Mouse (Mus musculus) hindbrain, embryonic 11.5 days (tissue): ENCODE results near the gene Gpr146. TPM values are rescaled to one million over a fixed set of nuclear protein-coding genes. Genes with fewer than 3 reads are reported as not detected.
A peak's percentile ranks its signal among the peaks of the same experiment; 100 is the strongest.

Experiments
- ATAC-seq: fragments of 200-750 bp; cut with Nextera tagmentation; 2 replicates; pipeline ENCODE4 v1.8.0; 2017; ENCODE audit warnings: mild to moderate bottlenecking, moderate TSS enrichment, moderate library complexity; ENCODE audit not compliant: low FRiP score
- DNase-seq: peaks from one replicate; pipeline ENCODE4 v3.0.0-alpha.2; 2015; ENCODE audit warnings: low spot score
- H3K27ac ChIP-seq: fragments of 300-500 bp; sonication (generic); 2 replicates; pipeline ENCODE4 v1.5.1; 2014; ENCODE audit warnings: mild to moderate bottlenecking, low read depth, low read length
- H3K27me3 ChIP-seq: fragments of 300-500 bp; sonication (generic); 2 replicates; pipeline ENCODE4 v1.6.1; 2014; ENCODE audit warnings: mild to moderate bottlenecking, low read length, moderate library complexity, mixed read lengths; ENCODE audit not compliant: control insufficient read depth, insufficient read depth
- H3K36me3 ChIP-seq: fragments of 300-500 bp; sonication (generic); 2 replicates; pipeline ENCODE4 v1.6.1; 2014; ENCODE audit warnings: mild to moderate bottlenecking, low read length, moderate library complexity, mixed read lengths; ENCODE audit not compliant: control insufficient read depth, insufficient read depth
- H3K4me1 ChIP-seq: fragments of 300-500 bp; sonication (generic); replicated peaks from 2 replicates; pipeline ENCODE4 v1.6.1; 2014; ENCODE audit warnings: low read length, mixed read lengths; ENCODE audit not compliant: control insufficient read depth, insufficient read depth
- H3K4me2 ChIP-seq: fragments of 300-500 bp; sonication (generic); replicated peaks from 2 replicates; pipeline ENCODE4 v1.6.1; 2014; ENCODE audit warnings: mild to moderate bottlenecking, low read depth, low read length
- H3K4me3 ChIP-seq: fragments of 300-500 bp; sonication (generic); 2 replicates; pipeline ENCODE4 v1.5.1; 2014; ENCODE audit warnings: low read depth, low read length
- H3K9ac ChIP-seq: fragments of 300-500 bp; sonication (generic); 2 replicates; pipeline ENCODE4 v1.6.1; 2014; ENCODE audit warnings: low read depth, low read length
- H3K9me3 ChIP-seq: fragments of 300-500 bp; sonication (generic); 2 replicates; pipeline ENCODE4 v1.6.1; 2016; ENCODE audit warnings: low read length; ENCODE audit not compliant: control insufficient read depth
- WGBS: fragments of 180-500 bp; shearing (Covaris S2); extraction: QIAGEN DNeasy Blood & Tissue Kit; methylation state at CpG from one replicate; pipeline ENCODE4 v1.1.7; 2014; 5-methylcytosine and 5-hydroxymethylcytosine counted together
- polyA plus RNA-seq: library from polyadenylated mRNA; unstranded; fragments of >200 nt; fragmentation: Nextera tagmentation; extraction: Ambion mirVana; gene quantifications from 2 replicates; pipeline ENCODE4 v1.2.1, GENCODE M21; 2014

Gpr146 gene
- polyA plus RNA-seq, 1 experiment from 2014 or later: 1.8 TPM

GRCm38 (mm10) chr5:139364911-139365571 lies 12.5 kb upstream of the Gpr146 start:
- DNase-seq (no peak), ATAC-seq (no peak)
- Histone ChIP-seq H3K27me3 (no peaks in the 10 kb centered on the region; the same call in 1 of the 2 replicates), H3K4me3 (no peak overlapping the region), H3K36me3 (no peaks in the 10 kb centered on the region), H3K9ac (no peak overlapping the region; the same call in 1 of the 2 replicates), H3K4me1 (no peaks in the 10 kb centered on the region; the same call in 1 of the 2 replicates), H3K4me2 (no peak overlapping the region), H3K9me3 (no peaks in the 10 kb centered on the region), H3K27ac (peak overlapping the region; percentile 48; the same call in 1 of the 2 replicates)
- WGBS: 32% methylated on average over 5 of the region's 5 CpGs

GRCm38 (mm10) chr5:139365827-139366226 lies 11.7 kb upstream of the Gpr146 start:
- no peaks in the 10 kb centered on the region for H3K36me3 ChIP-seq
- H3K4me3 ChIP-seq: no peak overlapping the region
- no peaks in the 10 kb centered on the region; the same call in 1 of the 2 replicates for H3K27me3 ChIP-seq
- no peak overlapping the region for H3K27ac ChIP-seq
- H3K4me1 ChIP-seq: no peaks in the 10 kb centered on the region; the same call in 1 of the 2 replicates
- no peak for DNase-seq
- H3K9ac ChIP-seq: no peak overlapping the region
- no peaks in the 10 kb centered on the region for H3K9me3 ChIP-seq
- ATAC-seq: no peak
- H3K4me2 ChIP-seq: no peak overlapping the region
- WGBS: 95% methylated on average over 1 of the region's 1 CpGs

DNA sequence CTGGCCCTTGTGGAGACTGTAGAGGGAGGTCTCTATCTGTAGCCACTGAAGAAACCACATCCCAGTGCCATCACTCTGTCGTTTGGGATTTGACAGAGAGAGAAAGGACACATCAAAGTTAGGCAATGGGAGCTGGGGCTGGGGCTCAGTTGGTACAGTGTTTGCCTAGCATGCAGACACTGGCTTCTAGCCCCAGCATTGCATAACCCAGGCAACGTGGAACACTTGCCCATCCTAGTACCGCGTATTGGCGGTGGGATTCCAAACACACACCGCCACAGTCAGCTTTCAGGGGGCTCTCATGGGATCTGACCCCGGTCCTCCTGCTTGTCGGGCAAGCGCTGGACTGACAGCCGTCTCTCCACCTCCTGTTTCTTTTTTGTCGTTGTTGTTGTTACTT lies 11.0 kb upstream of the Gpr146 start:
- ATAC-seq: no peak
- H3K4me2 ChIP-seq: no peak overlapping the region
- DNase-seq: no peak
- H3K9me3 ChIP-seq: no peaks in the 10 kb centered on the region
- no peaks in the 10 kb centered on the region; the same call in 1 of the 2 replicates for H3K27me3 ChIP-seq
- WGBS: 73% methylated on average over 11 of the region's 11 CpGs
- no peak overlapping the region for H3K9ac ChIP-seq
- H3K36me3 ChIP-seq: no peaks in the 10 kb centered on the region
- H3K4me1 ChIP-seq: peaks cover 2% of the 10 kb centered on the region; the same call in 1 of the 2 replicates
- no peak overlapping the region for H3K27ac ChIP-seq
- H3K4me3 ChIP-seq: no peak overlapping the region

GRCm38 (mm10) chr5:139367884-139368458 lies 9.5 kb upstream of the Gpr146 start:
- Histone ChIP-seq H3K4me1 (peaks cover 4% of the 10 kb centered on the region; the same call in 1 of the 2 replicates), H3K4me3 (no peak overlapping the region), H3K36me3 (no peaks in the 10 kb centered on the region), H3K9me3 (no peaks in the 10 kb centered on the region), H3K27ac (no peak overlapping the region), H3K4me2 (no peak overlapping the region), H3K9ac (no peak overlapping the region), H3K27me3 (no peaks in the 10 kb centered on the region; the same call in 1 of the 2 replicates)
- 91% methylated on average over 4 of the region's 4 CpGs for WGBS
- ATAC-seq (no peak), DNase-seq (no peak)

GRCm38 (mm10) chr5:139368638-139369320 lies 8.7 kb upstream of the Gpr146 start:
- Histone ChIP-seq H3K36me3 (no peaks in the 10 kb centered on the region), H3K4me2 (no peak overlapping the region), H3K9me3 (no peaks in the 10 kb centered on the region), H3K27me3 (no peaks in the 10 kb centered on the region; the same call in 1 of the 2 replicates), H3K9ac (no peak overlapping the region), H3K4me3 (no peak overlapping the region), H3K27ac (no peak overlapping the region), H3K4me1 (peaks cover 4% of the 10 kb centered on the region; the same call in 1 of the 2 replicates)
- ATAC-seq: no peak
- 86% methylated on average over 11 of the region's 11 CpGs for WGBS
- no peak for DNase-seq

DNA sequence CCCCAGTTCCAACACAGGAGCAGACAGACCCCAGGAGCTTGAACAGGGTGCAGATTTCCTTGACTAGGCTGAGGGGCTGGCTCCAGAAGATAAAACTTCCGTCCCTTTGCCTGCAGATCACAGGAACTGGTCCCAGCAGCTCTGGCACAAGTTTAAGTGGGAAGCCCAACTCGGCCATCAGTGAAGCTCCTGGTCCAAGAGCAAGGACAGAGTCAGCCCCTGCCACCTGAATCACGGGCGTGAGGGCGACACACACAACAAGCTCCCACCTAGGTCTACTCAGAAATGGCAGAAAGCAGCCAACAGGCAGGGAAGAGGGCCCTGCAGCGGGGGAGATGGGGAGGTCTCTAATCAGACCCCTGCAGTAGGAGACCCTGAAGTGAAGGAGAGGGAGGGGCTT lies 7.2 kb upstream of the Gpr146 start:
- 83% methylated on average over 6 of the region's 6 CpGs for WGBS
- Histone ChIP-seq H3K27ac (no peak overlapping the region), H3K27me3 (no peaks in the 10 kb centered on the region), H3K4me3 (no peak overlapping the region), H3K9me3 (no peaks in the 10 kb centered on the region), H3K9ac (no peak overlapping the region), H3K36me3 (no peaks in the 10 kb centered on the region), H3K4me1 (peaks cover 4% of the 10 kb centered on the region; the same call in 1 of the 2 replicates), H3K4me2 (no peak overlapping the region)
- DNase-seq (no peak), ATAC-seq (no peak)

GRCm38 (mm10) chr5:139371118-139371517 lies 6.4 kb upstream of the Gpr146 start:
- no peak overlapping the region for H3K4me3 ChIP-seq
- 60% methylated on average over 5 of the region's 5 CpGs for WGBS
- H3K36me3 ChIP-seq: no peaks in the 10 kb centered on the region
- H3K27me3 ChIP-seq: no peaks in the 10 kb centered on the region
- peak overlapping the region; percentile 88; the same call in 1 of the 2 replicates for H3K4me2 ChIP-seq
- no peak overlapping the region for H3K27ac ChIP-seq
- no peak overlapping the region; the same call in 1 of the 2 replicates for H3K9ac ChIP-seq
- no peak for ATAC-seq
- H3K4me1 ChIP-seq: peaks cover 4% of the 10 kb centered on the region; the same call in 1 of the 2 replicates
- DNase-seq: no peak
- no peaks in the 10 kb centered on the region for H3K9me3 ChIP-seq

DNA sequence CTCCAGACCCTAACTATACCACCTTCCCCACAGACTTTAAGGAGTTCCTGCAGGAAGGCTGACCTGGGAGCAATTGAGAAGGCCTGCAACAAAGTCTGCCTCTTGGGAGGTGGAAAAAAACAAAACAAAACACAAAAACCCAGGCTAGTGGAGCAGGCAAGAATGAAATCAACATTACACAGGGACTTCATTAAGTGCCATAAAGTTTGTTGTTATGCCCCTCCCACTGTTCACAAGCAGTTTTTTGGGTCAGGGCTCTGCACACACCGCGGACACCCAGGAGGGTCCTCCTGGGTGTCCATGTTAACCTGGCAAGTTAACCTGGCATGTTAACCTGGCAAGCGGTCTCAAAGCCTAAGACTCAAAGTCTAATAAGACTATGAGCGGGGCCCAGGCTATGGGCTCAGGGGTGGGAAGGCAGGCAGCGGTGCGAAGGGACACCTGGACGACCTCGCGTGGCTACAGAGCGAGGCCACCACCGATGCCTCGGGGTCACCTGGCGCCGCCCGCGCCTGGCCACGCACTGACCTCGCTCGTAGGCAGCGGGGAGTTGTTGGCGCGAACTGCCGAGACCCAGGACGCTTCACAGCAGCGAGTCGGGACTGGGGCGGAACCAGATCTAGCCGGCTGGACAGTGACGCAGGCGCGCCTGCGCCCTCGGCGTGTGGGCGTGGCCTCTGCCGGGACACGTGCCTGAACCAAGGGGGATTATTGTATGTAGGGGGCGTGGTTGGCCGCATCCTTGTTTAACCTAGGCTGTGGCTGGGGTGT lies 5.7 kb upstream of the Gpr146 start:
- Histone ChIP-seq H3K4me3 (peak overlapping the region; percentile 51), H3K27me3 (no peaks in the 10 kb centered on the region), H3K27ac (peak overlapping the region; percentile 53; the same call in 1 of the 2 replicates), H3K4me2 (peak overlapping the region; percentile 88), H3K9ac (peak overlapping the region; percentile 87), H3K36me3 (no peaks in the 10 kb centered on the region), H3K4me1 (peaks cover 4% of the 10 kb centered on the region; the same call in 1 of the 2 replicates), H3K9me3 (no peaks in the 10 kb centered on the region)
- peak; percentile 92 for ATAC-seq
- WGBS: under 1% methylated on average over 38 of the region's 39 CpGs
- DNase-seq: peak; percentile 95
